Mouse (Mus musculus) forebrain, embryonic 12.5 days (tissue): ENCODE results near the gene Ubiad1. TPM values are rescaled to one million over a fixed set of nuclear protein-coding genes. Genes with fewer than 3 reads are reported as not detected.
A peak's percentile ranks its signal among the peaks of the same experiment; 100 is the strongest.

Experiments
- ATAC-seq: fragments of 200-750 bp; cut with Nextera tagmentation; 2 replicates; pipeline ENCODE4 v1.8.0; 2017; ENCODE audit warnings: moderate TSS enrichment; ENCODE audit not compliant: low FRiP score
- H3K27ac ChIP-seq: fragments of 300-500 bp; sonication (generic); 2 replicates; pipeline ENCODE4 v1.5.1; 2016; ENCODE audit warnings: mild to moderate bottlenecking
- H3K27me3 ChIP-seq: fragments of 300-500 bp; sonication (generic); 2 replicates; pipeline ENCODE4 v1.6.1; 2016; ENCODE audit warnings: mild to moderate bottlenecking
- H3K36me3 ChIP-seq: fragments of 300-500 bp; sonication (generic); replicated peaks from 2 replicates; pipeline ENCODE4 v1.6.1; 2016; ENCODE audit warnings: mild to moderate bottlenecking
- H3K4me1 ChIP-seq: fragments of 300-500 bp; sonication (generic); 2 replicates; pipeline ENCODE4 v1.6.1; 2016
- H3K4me2 ChIP-seq: fragments of 300-500 bp; sonication (generic); 2 replicates; pipeline ENCODE4 v1.6.1; 2016; ENCODE audit warnings: mild to moderate bottlenecking, moderate library complexity
- H3K4me3 ChIP-seq: fragments of 300-500 bp; sonication (generic); replicated peaks from 2 replicates; pipeline ENCODE4 v1.5.1; 2016; ENCODE audit warnings: mild to moderate bottlenecking
- H3K9ac ChIP-seq: fragments of 300-500 bp; sonication (generic); 2 replicates; pipeline ENCODE4 v1.6.1; 2016; ENCODE audit warnings: mild to moderate bottlenecking
- H3K9me3 ChIP-seq: fragments of 300-500 bp; sonication (generic); 2 replicates; pipeline ENCODE4 v1.6.1; 2016
- WGBS: fragments of 180-500 bp; shearing (Covaris S2); methylation state at CpG from one replicate; pipeline ENCODE4 v1.1.7; 2016; 5-methylcytosine and 5-hydroxymethylcytosine counted together
- polyA plus RNA-seq: library from polyadenylated mRNA; unstranded; fragments of >200 nt; fragmentation: Nextera tagmentation; extraction: Ambion mirVana; gene quantifications from 2 replicates; pipeline ENCODE4 v1.2.1, GENCODE M21; 2016

The Ubiad1 gene
- polyA plus RNA-seq, 1 experiment from 2014 or later, result 19.1 TPM

GRCm38 (mm10) chr4:148441931-148442330 lies 2.6 kb downstream of the Ubiad1 start:
- Histone ChIP-seq H3K4me1 (peaks cover 18% of the 10 kb centered on the region), H3K9me3 (no peaks in the 10 kb centered on the region), H3K27me3 (no peaks in the 10 kb centered on the region), H3K36me3 (no peaks in the 10 kb centered on the region), H3K4me3 (no peak overlapping the region), H3K27ac (no peak overlapping the region), H3K9ac (no peak overlapping the region), H3K4me2 (no peak overlapping the region)
- ATAC-seq, result no peak
- WGBS, result 95% methylated on average over 5 of the region's 5 CpGs

GRCm38 (mm10) chr4:148435657-148436330 lies 8.8 kb downstream of the Ubiad1 start:
- peaks cover 3% of the 10 kb centered on the region; the same call in 1 of the 2 replicates for H3K36me3 ChIP-seq
- no peak overlapping the region for H3K27ac ChIP-seq
- H3K4me3 ChIP-seq, result no peak overlapping the region
- peak; percentile 64 for ATAC-seq
- H3K9ac ChIP-seq, result no peak overlapping the region
- no peaks in the 10 kb centered on the region for H3K9me3 ChIP-seq
- no peak overlapping the region for H3K4me2 ChIP-seq
- H3K27me3 ChIP-seq, result no peaks in the 10 kb centered on the region
- H3K4me1 ChIP-seq, result no peaks in the 10 kb centered on the region
- 64% methylated on average over 6 of the region's 6 CpGs for WGBS

- Histone ChIP-seq H3K9ac (no peak overlapping the region), H3K27ac (no peak overlapping the region; the same call in 1 of the 2 replicates), H3K9me3 (no peaks in the 10 kb centered on the region), H3K4me1 (0 out of 2 replicates have a peak, but pooled peaks cover 2% of the 10 kb centered on the region), H3K4me2 (no peak overlapping the region), H3K36me3 (peaks cover 3% of the 10 kb centered on the region; the same call in 1 of the 2 replicates), H3K4me3 (no peak overlapping the region), H3K27me3 (no peaks in the 10 kb centered on the region)
- 86% methylated on average over 3 of the region's 3 CpGs for WGBS
- no peak for ATAC-seq
Measured at GRCm38 (mm10) chr4:148435106-148435505, 9.5 kb downstream of the Ubiad1 start.

GRCm38 (mm10) chr4:148434554-148434953 lies 10.0 kb downstream of the Ubiad1 start:
- 92% methylated on average over 4 of the region's 4 CpGs for WGBS
- no peaks in the 10 kb centered on the region for H3K9me3 ChIP-seq
- no peak overlapping the region for H3K9ac ChIP-seq
- H3K27me3 ChIP-seq, result no peaks in the 10 kb centered on the region
- no peak overlapping the region for H3K4me3 ChIP-seq
- H3K36me3 ChIP-seq, result peaks cover 3% of the 10 kb centered on the region; the same call in 1 of the 2 replicates
- ATAC-seq, result no peak
- 0 out of 2 replicates have a peak, but pooled peaks cover 4% of the 10 kb centered on the region for H3K4me1 ChIP-seq
- no peak overlapping the region for H3K27ac ChIP-seq
- no peak overlapping the region for H3K4me2 ChIP-seq

GRCm38 (mm10) chr4:148433813-148434212 lies 10.8 kb downstream of the Ubiad1 start:
- H3K36me3 ChIP-seq, result peaks cover 3% of the 10 kb centered on the region; the same call in 1 of the 2 replicates
- H3K27me3 ChIP-seq, result no peaks in the 10 kb centered on the region
- 0 out of 2 replicates have a peak, but pooled peaks cover 5% of the 10 kb centered on the region for H3K4me1 ChIP-seq
- WGBS, result 83% methylated on average over 5 of the region's 5 CpGs
- H3K4me2 ChIP-seq, result no peak overlapping the region
- no peak for ATAC-seq
- H3K9ac ChIP-seq, result no peak overlapping the region
- H3K4me3 ChIP-seq, result no peak overlapping the region
- H3K27ac ChIP-seq, result no peak overlapping the region
- no peaks in the 10 kb centered on the region for H3K9me3 ChIP-seq

GRCm38 (mm10) chr4:148433336-148433735 lies 11.2 kb downstream of the Ubiad1 start:
- Histone ChIP-seq H3K27me3 (no peaks in the 10 kb centered on the region), H3K4me1 (peaks cover 5% of the 10 kb centered on the region; the same call in 1 of the 2 replicates), H3K4me2 (no peak overlapping the region), H3K36me3 (peaks cover 3% of the 10 kb centered on the region; the same call in 1 of the 2 replicates), H3K9me3 (no peaks in the 10 kb centered on the region), H3K9ac (no peak overlapping the region), H3K27ac (no peak overlapping the region), H3K4me3 (no peak overlapping the region)
- 87% methylated on average over 18 of the region's 18 CpGs for WGBS
- no peak for ATAC-seq

GRCm38 (mm10) chr4:148432488-148432887 lies 12.1 kb downstream of the Ubiad1 start:
- Histone ChIP-seq H3K9me3 (no peaks in the 10 kb centered on the region), H3K4me1 (peaks cover 5% of the 10 kb centered on the region; the same call in 1 of the 2 replicates), H3K27me3 (no peaks in the 10 kb centered on the region), H3K9ac (no peak overlapping the region), H3K4me2 (no peak overlapping the region), H3K36me3 (peaks cover 3% of the 10 kb centered on the region; the same call in 1 of the 2 replicates), H3K27ac (no peak overlapping the region), H3K4me3 (no peak overlapping the region)
- WGBS, result 89% methylated on average over 4 of the region's 4 CpGs
- ATAC-seq, result no peak

- H3K4me3 ChIP-seq, result no peak overlapping the region
- H3K9me3 ChIP-seq, result no peaks in the 10 kb centered on the region
- H3K27ac ChIP-seq, result no peak overlapping the region
- no peak overlapping the region for H3K4me2 ChIP-seq
- H3K36me3 ChIP-seq, result no peaks in the 10 kb centered on the region; the same call in 1 of the 2 replicates
- H3K9ac ChIP-seq, result no peak overlapping the region
- 89% methylated on average over 11 of the region's 11 CpGs for WGBS
- no peaks in the 10 kb centered on the region for H3K27me3 ChIP-seq
- peaks cover 10% of the 10 kb centered on the region; the same call in 1 of the 2 replicates for H3K4me1 ChIP-seq
- no peak for ATAC-seq
Measured at GRCm38 (mm10) chr4:148430880-148431519, 13.6 kb downstream of the Ubiad1 start.

- Histone ChIP-seq H3K36me3 (no peaks in the 10 kb centered on the region; the same call in 1 of the 2 replicates), H3K9ac (no peak overlapping the region), H3K4me2 (no peak overlapping the region), H3K4me3 (no peak overlapping the region), H3K9me3 (no peaks in the 10 kb centered on the region), H3K4me1 (peaks cover 10% of the 10 kb centered on the region; the same call in 1 of the 2 replicates), H3K27ac (no peak overlapping the region), H3K27me3 (no peaks in the 10 kb centered on the region)
- peak; percentile 65 for ATAC-seq
- WGBS, result 26% methylated on average over 6 of the region's 6 CpGs
Measured at GRCm38 (mm10) chr4:148429686-148430085, 14.9 kb downstream of the Ubiad1 start.

- Histone ChIP-seq H3K27me3 (no peaks in the 10 kb centered on the region), H3K9me3 (no peaks in the 10 kb centered on the region), H3K9ac (no peak overlapping the region), H3K4me3 (no peak overlapping the region), H3K4me2 (no peak overlapping the region), H3K4me1 (peaks cover 10% of the 10 kb centered on the region; the same call in 1 of the 2 replicates), H3K36me3 (no peaks in the 10 kb centered on the region; the same call in 1 of the 2 replicates), H3K27ac (no peak overlapping the region)
- ATAC-seq, result no peak
- WGBS, result 85% methylated on average over 11 of the region's 11 CpGs
Measured at GRCm38 (mm10) chr4:148429121-148429520, 15.4 kb downstream of the Ubiad1 start.

- H3K4me3 ChIP-seq, result no peak overlapping the region
- WGBS, result 85% methylated on average over 5 of the region's 5 CpGs
- no peak for ATAC-seq
- H3K4me1 ChIP-seq, result peaks cover 10% of the 10 kb centered on the region; the same call in 1 of the 2 replicates
- H3K9me3 ChIP-seq, result no peaks in the 10 kb centered on the region
- H3K27ac ChIP-seq, result no peak overlapping the region
- no peak overlapping the region for H3K4me2 ChIP-seq
- H3K36me3 ChIP-seq, result no peaks in the 10 kb centered on the region
- H3K9ac ChIP-seq, result no peak overlapping the region
- no peaks in the 10 kb centered on the region for H3K27me3 ChIP-seq
Measured at GRCm38 (mm10) chr4:148428544-148428943, 16.0 kb downstream of the Ubiad1 start.

GRCm38 (mm10) chr4:148426950-148427850 lies 17.4 kb downstream of the Ubiad1 start:
- peaks cover 10% of the 10 kb centered on the region; the same call in 1 of the 2 replicates for H3K4me1 ChIP-seq
- no peaks in the 10 kb centered on the region for H3K27me3 ChIP-seq
- H3K9me3 ChIP-seq, result no peaks in the 10 kb centered on the region
- no peak overlapping the region for H3K9ac ChIP-seq
- no peak for ATAC-seq
- H3K36me3 ChIP-seq, result no peaks in the 10 kb centered on the region
- no peak overlapping the region for H3K4me2 ChIP-seq
- H3K4me3 ChIP-seq, result no peak overlapping the region
- WGBS, result 78% methylated on average over 10 of the region's 10 CpGs
- no peak overlapping the region for H3K27ac ChIP-seq
